Mouse (Mus musculus): ENCODE results near the gene Adarb1. TPM values are rescaled to one million over a fixed set of nuclear protein-coding genes. Genes with fewer than 3 reads are reported as not detected.

The Adarb1 gene
- polyA plus RNA-seq, 1 experiment from 2014 or later: 6.9 TPM

DNA sequence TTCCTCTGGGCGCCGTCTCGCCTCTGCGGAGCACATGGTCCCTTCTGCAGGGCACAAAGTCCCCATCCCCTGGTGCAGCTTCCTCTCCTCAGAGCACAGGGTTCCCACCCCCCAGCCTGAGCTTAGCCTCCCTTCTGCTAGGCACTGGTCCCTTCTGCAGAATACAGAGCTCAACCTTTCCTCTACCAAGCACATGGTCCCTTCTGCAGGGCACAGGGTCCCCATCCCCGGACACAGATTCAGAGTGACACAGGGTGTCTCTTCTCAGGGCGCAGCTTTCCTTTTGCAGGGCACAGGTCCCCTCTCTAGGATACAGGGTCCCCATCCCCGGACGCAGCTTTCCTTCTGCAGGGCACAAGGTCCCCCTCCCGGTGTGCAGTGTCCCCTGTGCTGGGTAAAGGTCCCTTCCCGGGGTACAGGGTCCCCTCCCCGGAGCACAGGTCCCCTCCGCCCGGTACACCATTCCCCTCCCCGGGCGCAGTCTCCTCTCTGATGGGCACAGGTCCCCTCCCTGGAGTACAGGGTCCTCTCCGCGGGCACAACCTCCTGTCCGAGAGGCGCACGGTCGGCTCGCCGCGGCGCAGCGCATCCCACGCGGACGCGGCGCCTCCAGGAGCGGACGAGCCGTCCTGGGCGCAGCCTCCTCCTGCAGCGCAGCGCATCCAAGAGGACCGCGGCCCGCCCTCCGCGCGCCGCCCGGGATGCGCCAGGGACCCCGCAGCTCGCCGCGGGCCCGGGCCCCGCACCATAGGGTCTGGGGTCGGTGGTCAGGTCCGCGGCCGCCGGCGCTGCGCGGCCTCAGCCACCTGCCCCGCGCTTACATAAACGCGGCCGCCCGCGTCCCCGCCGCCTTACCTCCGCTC lies 599 bp downstream of the Adarb1 start:
- DNase-seq (ENCODE audit: low spot score) (no peak), ATAC-seq (ENCODE audit: low FRiP score, low TSS enrichment) (peak; percentile 64)
- Histone ChIP-seq H3K36me3 (ENCODE audit: control insufficient read depth, insufficient read depth, low read length) (no peaks in the 10 kb centered on the region), H3K9ac (ENCODE audit: low read length) (peak overlapping the region; percentile 66), H3K4me2 (replicated peaks; ENCODE audit: low read depth) (peak overlapping the region; percentile 76), H3K4me3 (ENCODE audit: low read depth, low read length) (peak overlapping the region; percentile 82), H3K27ac (replicated peaks) (peak overlapping the region; percentile 53; the same call in 1 of the 2 replicates), H3K4me1 (replicated peaks; ENCODE audit: control insufficient read depth, insufficient read depth) (peaks cover 7% of the 10 kb centered on the region; the same call in 1 of the 2 replicates), H3K9me3 (ENCODE audit: control insufficient read depth, low read length) (no peaks in the 10 kb centered on the region), H3K27me3 (ENCODE audit: control insufficient read depth, insufficient read depth, low read length) (no peaks in the 10 kb centered on the region)
- TF ChIP-seq EP300 (optimal IDR thresholded peaks at IDR 0.05) (no peak), CTCF (IDR thresholded peaks at IDR 0.05; ENCODE audit: low read depth) (no peak)
- WGBS: under 1% methylated on average over 63 of the region's 70 CpGs

DNA sequence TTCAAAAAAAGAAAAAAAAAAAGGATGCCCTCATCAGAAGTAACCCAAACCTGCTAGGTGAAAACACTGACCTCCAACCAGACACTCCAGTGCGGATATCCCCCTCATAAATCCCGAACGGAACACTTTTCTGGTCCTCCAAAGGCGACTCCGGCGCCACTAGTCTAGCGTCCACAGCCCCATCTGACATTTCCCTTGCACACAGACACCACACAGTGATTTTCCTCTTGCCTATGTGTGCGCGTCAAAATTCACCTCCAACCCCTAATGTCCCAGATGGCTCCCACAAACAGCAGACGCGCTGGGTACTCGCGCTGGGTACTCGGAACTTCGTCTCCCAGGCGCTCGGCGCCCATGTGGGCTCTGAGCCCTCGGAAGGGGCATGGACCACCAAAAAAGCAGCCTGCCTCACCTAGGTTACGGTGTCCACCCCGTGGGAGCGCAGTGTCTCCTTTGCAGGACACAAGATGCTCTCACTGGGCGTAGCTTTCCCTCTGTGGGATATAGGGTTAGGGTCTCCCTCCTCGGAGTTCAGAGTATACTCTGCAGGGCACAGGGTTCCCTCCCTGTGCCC lies 1.3 kb downstream of the Adarb1 start:
- H3K9me3 ChIP-seq (ENCODE audit: control insufficient read depth, low read length): no peaks in the 10 kb centered on the region

DNA sequence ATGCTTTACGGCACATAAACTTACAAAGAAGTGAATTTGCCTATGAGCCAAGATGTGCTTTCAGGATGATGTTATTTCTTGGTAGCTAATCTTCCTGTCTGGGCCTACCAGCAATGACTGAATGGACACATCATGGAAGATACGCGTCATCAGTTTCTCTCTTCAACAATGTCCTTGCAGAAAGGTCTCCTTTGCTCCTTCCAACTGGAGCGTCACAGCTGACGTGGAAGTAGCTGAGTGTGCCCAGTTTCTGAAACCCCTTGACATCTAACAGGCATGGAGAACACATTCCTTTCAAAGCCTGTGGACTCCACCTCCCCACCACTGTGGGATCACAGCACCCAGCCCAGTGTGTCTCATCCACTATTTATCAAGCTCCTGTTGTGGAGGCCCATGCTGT lies 2.2 kb downstream of the Adarb1 start:
- TF ChIP-seq EP300 (optimal IDR thresholded peaks at IDR 0.05): no peak
- no peak for TF ChIP-seq CTCF (IDR thresholded peaks at IDR 0.05; ENCODE audit: low read depth)
- WGBS: 76% methylated on average over 5 of the region's 5 CpGs
- Histone ChIP-seq H3K4me1 (replicated peaks; ENCODE audit: control insufficient read depth, insufficient read depth) (peaks cover 7% of the 10 kb centered on the region; the same call in 1 of the 2 replicates), H3K36me3 (ENCODE audit: control insufficient read depth, insufficient read depth, low read length) (no peaks in the 10 kb centered on the region), H3K9me3 (ENCODE audit: control insufficient read depth, low read length) (no peaks in the 10 kb centered on the region), H3K9ac (ENCODE audit: low read length) (no peak overlapping the region), H3K4me3 (ENCODE audit: low read depth, low read length) (no peak overlapping the region), H3K27me3 (ENCODE audit: control insufficient read depth, insufficient read depth, low read length) (no peaks in the 10 kb centered on the region), H3K4me2 (replicated peaks; ENCODE audit: low read depth) (no peak overlapping the region), H3K27ac (replicated peaks) (no peak overlapping the region)
- DNase-seq (ENCODE audit: low spot score) (no peak), ATAC-seq (ENCODE audit: low FRiP score, low TSS enrichment) (no peak)

More for the DNA sequence above, 1.3 kb downstream of the Adarb1 start:
- H3K4me3 ChIP-seq (ENCODE audit: low read depth, low read length): peak overlapping the region; percentile 82
- H3K27ac ChIP-seq (replicated peaks): no peak overlapping the region
- H3K4me2 ChIP-seq (replicated peaks; ENCODE audit: low read depth): peak overlapping the region; percentile 76
- peak overlapping the region; percentile 66; the same call in 1 of the 2 replicates for H3K9ac ChIP-seq (ENCODE audit: low read length)
- DNase-seq (ENCODE audit: low spot score) (no peak), ATAC-seq (ENCODE audit: low FRiP score, low TSS enrichment) (no peak)
- no peaks in the 10 kb centered on the region for H3K27me3 ChIP-seq (ENCODE audit: control insufficient read depth, insufficient read depth, low read length)
- 16% methylated on average over 24 of the region's 24 CpGs for WGBS
- no peaks in the 10 kb centered on the region for H3K36me3 ChIP-seq (ENCODE audit: control insufficient read depth, insufficient read depth, low read length)
- peaks cover 7% of the 10 kb centered on the region; the same call in 1 of the 2 replicates for H3K4me1 ChIP-seq (replicated peaks; ENCODE audit: control insufficient read depth, insufficient read depth)
- TF ChIP-seq CTCF (IDR thresholded peaks at IDR 0.05; ENCODE audit: low read depth) (no peak), EP300 (optimal IDR thresholded peaks at IDR 0.05) (no peak)

DNA sequence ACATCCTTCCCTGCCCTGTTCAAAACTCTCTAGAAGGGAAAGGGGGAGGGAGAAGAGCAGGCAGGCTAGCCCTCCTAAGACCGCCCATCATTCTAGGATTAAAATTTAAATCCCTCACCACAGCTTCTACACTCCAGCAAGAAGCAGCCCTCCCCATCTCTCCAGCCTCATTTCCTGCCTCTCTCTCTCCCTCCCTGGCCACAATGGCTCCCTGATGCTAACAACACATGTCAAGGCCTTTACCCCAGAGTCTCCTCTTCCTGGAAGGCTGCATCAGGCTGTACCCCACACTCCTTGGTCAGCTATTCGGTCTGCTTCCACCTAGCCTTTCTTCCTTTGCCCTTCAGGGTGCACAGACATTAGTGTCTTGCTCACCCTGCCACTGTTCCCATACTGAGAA lies 4.3 kb downstream of the Adarb1 start:
- Histone ChIP-seq H3K4me3 (ENCODE audit: low read depth, low read length) (no peak overlapping the region), H3K27ac (replicated peaks) (no peak overlapping the region), H3K4me1 (replicated peaks; ENCODE audit: control insufficient read depth, insufficient read depth) (peaks cover 7% of the 10 kb centered on the region; the same call in 1 of the 2 replicates), H3K9ac (ENCODE audit: low read length) (no peak overlapping the region), H3K36me3 (ENCODE audit: control insufficient read depth, insufficient read depth, low read length) (no peaks in the 10 kb centered on the region), H3K4me2 (replicated peaks; ENCODE audit: low read depth) (no peak overlapping the region), H3K9me3 (ENCODE audit: control insufficient read depth, low read length) (no peaks in the 10 kb centered on the region), H3K27me3 (ENCODE audit: control insufficient read depth, insufficient read depth, low read length) (no peaks in the 10 kb centered on the region)
- ATAC-seq (ENCODE audit: low FRiP score, low TSS enrichment) (no peak), DNase-seq (ENCODE audit: low spot score) (no peak)
- no peak for TF ChIP-seq EP300 (optimal IDR thresholded peaks at IDR 0.05)
- TF ChIP-seq CTCF (IDR thresholded peaks at IDR 0.05; ENCODE audit: low read depth): no peak
- 65% methylated on average over 2 of the region's 2 CpGs for WGBS

DNA sequence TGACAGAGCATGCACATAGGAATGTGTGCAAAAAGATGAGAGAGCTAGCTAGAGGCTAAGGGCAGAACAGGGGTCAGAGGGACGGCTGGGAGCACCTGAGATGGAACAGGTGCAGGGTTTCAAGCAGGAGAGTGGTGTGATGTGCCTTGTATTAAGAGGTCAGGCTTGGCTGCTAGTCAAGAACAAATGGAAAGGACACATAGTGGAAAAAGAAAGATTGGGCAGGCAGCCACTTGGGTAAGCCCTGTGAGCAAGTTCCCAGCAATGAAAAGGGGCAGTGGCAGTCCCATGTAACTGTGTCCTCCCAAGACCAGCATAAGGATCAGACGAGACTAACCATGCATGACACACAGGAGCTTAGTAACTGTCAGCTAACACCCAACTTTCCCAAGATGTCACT lies 8.9 kb downstream of the Adarb1 start:
- Histone ChIP-seq H3K9ac (ENCODE audit: low read length) (no peak overlapping the region), H3K4me1 (replicated peaks; ENCODE audit: control insufficient read depth, insufficient read depth) (no peaks in the 10 kb centered on the region), H3K4me3 (ENCODE audit: low read depth, low read length) (no peak overlapping the region), H3K9me3 (ENCODE audit: control insufficient read depth, low read length) (no peaks in the 10 kb centered on the region), H3K4me2 (replicated peaks; ENCODE audit: low read depth) (no peak overlapping the region), H3K36me3 (ENCODE audit: control insufficient read depth, insufficient read depth, low read length) (no peaks in the 10 kb centered on the region), H3K27me3 (ENCODE audit: control insufficient read depth, insufficient read depth, low read length) (no peaks in the 10 kb centered on the region), H3K27ac (replicated peaks) (no peak overlapping the region)
- DNase-seq (ENCODE audit: low spot score) (no peak), ATAC-seq (ENCODE audit: low FRiP score, low TSS enrichment) (no peak)
- TF ChIP-seq EP300 (optimal IDR thresholded peaks at IDR 0.05) (no peak), CTCF (IDR thresholded peaks at IDR 0.05; ENCODE audit: low read depth) (no peak)
- WGBS: 44% methylated on average over 2 of the region's 2 CpGs

DNA sequence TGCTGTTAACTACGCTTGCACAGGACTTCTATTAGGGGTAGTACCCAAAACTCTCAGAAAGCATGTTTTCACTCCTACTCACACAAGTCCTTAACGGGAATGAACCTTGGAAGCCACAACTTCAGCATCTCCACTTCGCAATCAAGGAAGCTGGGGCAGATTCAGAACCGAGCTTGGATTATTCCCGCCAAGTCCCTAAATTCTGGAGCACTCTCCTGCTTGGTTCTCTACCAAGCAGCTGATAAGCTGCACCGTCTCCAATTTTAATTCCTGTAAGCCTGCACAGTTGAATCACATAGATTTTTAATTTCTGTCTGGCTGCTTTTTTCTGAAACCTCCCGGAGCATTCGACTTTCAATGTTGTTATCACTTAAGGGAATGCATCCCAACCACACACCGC lies 9.8 kb downstream of the Adarb1 start:
- H3K9ac ChIP-seq (ENCODE audit: low read length): no peak overlapping the region
- TF ChIP-seq CTCF (IDR thresholded peaks at IDR 0.05; ENCODE audit: low read depth) (no peak), EP300 (optimal IDR thresholded peaks at IDR 0.05) (no peak)
- H3K9me3 ChIP-seq (ENCODE audit: control insufficient read depth, low read length): no peaks in the 10 kb centered on the region
- WGBS: 76% methylated on average over 9 of the region's 9 CpGs
- H3K4me3 ChIP-seq (ENCODE audit: low read depth, low read length): no peak overlapping the region
- H3K36me3 ChIP-seq (ENCODE audit: control insufficient read depth, insufficient read depth, low read length): no peaks in the 10 kb centered on the region
- ATAC-seq (ENCODE audit: low FRiP score, low TSS enrichment) (no peak), DNase-seq (ENCODE audit: low spot score) (no peak)
- no peaks in the 10 kb centered on the region for H3K4me1 ChIP-seq (replicated peaks; ENCODE audit: control insufficient read depth, insufficient read depth)
- H3K4me2 ChIP-seq (replicated peaks; ENCODE audit: low read depth): no peak overlapping the region
- no peaks in the 10 kb centered on the region for H3K27me3 ChIP-seq (ENCODE audit: control insufficient read depth, insufficient read depth, low read length)
- no peak overlapping the region for H3K27ac ChIP-seq (replicated peaks)

Data from stomach, postnatal 0 days (tissue).